Mouse (Mus musculus) retina, postnatal 7 days (tissue): ENCODE measurements around the gene Slc30a9.

ENCODE experiments used
- DNase-seq: peaks from one replicate; pipeline ENCODE4 v3.0.0-alpha.2; 2012; ENCODE audit warnings: low read depth, low spot score

Slc30a9 gene

GRCm38 (mm10) chr5:67311811-67312521 lies 5.2 kb downstream of the Slc30a9 start:
- no peak for DNase-seq

- no peak for DNase-seq
Observed at GRCm38 (mm10) chr5:67312522-67312851, 5.7 kb downstream of the Slc30a9 start.

GRCm38 (mm10) chr5:67321656-67322268 lies 15.0 kb downstream of the Slc30a9 start:
- DNase-seq, result no peak

GRCm38 (mm10) chr5:67324032-67324431 lies 17.3 kb downstream of the Slc30a9 start:
- no peak for DNase-seq

GRCm38 (mm10) chr5:67340811-67341210 lies 34.1 kb downstream of the Slc30a9 start:
- no peak for DNase-seq

GRCm38 (mm10) chr5:67347060-67347459 lies 40.3 kb downstream of the Slc30a9 start:
- no peak for DNase-seq

- DNase-seq, result no peak
Observed at GRCm38 (mm10) chr5:67348949-67349348, 42.2 kb downstream of the Slc30a9 start.

- DNase-seq, result no peak
Observed at GRCm38 (mm10) chr5:67362316-67362715, 55.6 kb downstream of the Slc30a9 start.

- DNase-seq, result no peak
Observed at GRCm38 (mm10) chr5:67362931-67363330, 56.2 kb downstream of the Slc30a9 start.

- no peak for DNase-seq
Observed at GRCm38 (mm10) chr5:67377044-67377621, 70.4 kb downstream of the Slc30a9 start.

GRCm38 (mm10) chr5:67381690-67382089 lies 74.9 kb downstream of the Slc30a9 start:
- no peak for DNase-seq

- DNase-seq, result no peak
Observed at GRCm38 (mm10) chr5:67382556-67382955, 75.8 kb downstream of the Slc30a9 start.

GRCm38 (mm10) chr5:67393951-67394350 lies 87.2 kb downstream of the Slc30a9 start:
- no peak for DNase-seq

GRCm38 (mm10) chr5:67395211-67395851 lies 88.6 kb downstream of the Slc30a9 start:
- DNase-seq, result no peak

GRCm38 (mm10) chr5:67397186-67397585 lies 90.4 kb downstream of the Slc30a9 start:
- DNase-seq, result no peak

GRCm38 (mm10) chr5:67399876-67400607 lies 93.3 kb downstream of the Slc30a9 start:
- DNase-seq, result no peak

GRCm38 (mm10) chr5:67400608-67401480 lies 94.1 kb downstream of the Slc30a9 start:
- no peak for DNase-seq

GRCm38 (mm10) chr5:67401612-67402011 lies 94.9 kb downstream of the Slc30a9 start:
- no peak for DNase-seq

- no peak for DNase-seq
Observed at GRCm38 (mm10) chr5:67404380-67404779, 97.6 kb downstream of the Slc30a9 start.

- no peak for DNase-seq
Observed at GRCm38 (mm10) chr5:67404919-67405318, 98.2 kb downstream of the Slc30a9 start.
